Mouse (Mus musculus) urinary bladder, adult 18-20 months (tissue): ENCODE measurements at regions not wholly inside any gene's neighbourhood (a gene's known extent, or its start where the extent isn't known, plus 50 kb on each side); places are given as distances from the start of the nearest gene placed in this dataset.
A peak's percentile ranks its signal among the peaks of the same experiment; 100 is the strongest.
"Not testable (repeated sequence)": the region's sequence is repeated elsewhere in the genome, so short reads cannot be mapped to it uniquely, and the experiment has no call there.

Experiments used
- DNase-seq, 2 experiments: peaks; one replicate each; pipeline ENCODE4 v3.0.0; 2022; ENCODE audit warnings: low spot score in 2 of 2, mixed read lengths in 2 of 2

DNA sequence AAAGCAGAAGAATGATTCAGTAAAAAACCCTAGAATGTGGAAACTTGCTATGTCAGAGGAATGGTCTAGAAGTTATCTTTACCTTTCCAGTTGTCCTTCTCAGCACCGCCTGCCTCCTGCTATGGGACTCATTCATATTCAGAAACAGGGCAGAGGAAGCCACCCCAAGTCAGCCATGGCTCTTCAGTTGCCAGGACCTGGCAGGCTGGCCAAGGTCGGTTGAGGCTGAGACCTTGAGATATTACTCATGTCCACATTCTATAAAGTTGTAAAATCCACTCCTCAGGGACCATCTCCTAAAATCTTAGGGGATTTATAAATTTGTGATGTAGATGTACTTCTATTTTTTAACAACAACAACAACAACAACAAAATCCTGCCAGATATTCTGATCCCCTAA is 580.7 kb upstream of the Klhl29 start:
- DNase-seq: no peak

DNA sequence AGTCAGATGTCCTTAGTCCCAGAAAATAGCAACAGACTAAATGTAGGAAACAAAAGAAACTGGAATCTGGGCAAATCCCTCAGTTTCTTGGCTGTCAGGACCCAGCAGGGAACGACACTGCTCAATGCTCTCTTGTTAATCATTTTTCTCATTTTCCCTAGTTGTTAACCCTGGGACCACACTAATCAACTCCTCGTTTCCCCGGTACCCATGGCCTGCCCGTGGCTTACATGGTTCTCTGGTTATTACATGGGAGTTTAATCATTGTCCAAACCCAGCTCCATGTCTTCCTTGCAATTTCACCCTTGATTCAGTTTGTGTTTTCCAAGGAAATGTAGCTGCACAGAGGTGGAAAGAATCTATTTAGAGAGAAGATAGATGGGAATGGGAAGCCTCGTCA is 580.1 kb upstream of the Klhl29 start:
- DNase-seq: no peak

- DNase-seq: no peak
Measured at GRCm38 (mm10) chr12:5943346-5943925, 568.0 kb upstream of the Klhl29 start.

DNA sequence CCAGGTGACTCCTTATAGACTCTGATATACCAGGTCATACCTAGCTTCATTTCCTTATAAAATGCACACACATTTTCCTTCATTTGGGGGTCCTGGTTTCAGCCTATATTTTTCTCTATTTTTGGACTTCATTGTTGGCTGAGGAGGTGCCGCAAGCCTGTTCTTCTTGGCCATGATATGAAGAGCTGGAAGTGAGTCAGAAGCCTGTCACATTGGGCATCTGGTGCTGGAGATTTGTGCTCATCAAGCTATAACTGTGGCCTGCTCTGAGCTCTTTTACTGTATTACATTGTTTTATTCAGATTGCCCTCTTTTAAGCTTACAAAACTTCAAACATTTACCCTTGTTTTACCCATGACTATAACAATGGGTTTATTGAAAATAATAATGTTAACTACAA is 545.8 kb upstream of the Klhl29 start:
- DNase-seq: no peak

DNA sequence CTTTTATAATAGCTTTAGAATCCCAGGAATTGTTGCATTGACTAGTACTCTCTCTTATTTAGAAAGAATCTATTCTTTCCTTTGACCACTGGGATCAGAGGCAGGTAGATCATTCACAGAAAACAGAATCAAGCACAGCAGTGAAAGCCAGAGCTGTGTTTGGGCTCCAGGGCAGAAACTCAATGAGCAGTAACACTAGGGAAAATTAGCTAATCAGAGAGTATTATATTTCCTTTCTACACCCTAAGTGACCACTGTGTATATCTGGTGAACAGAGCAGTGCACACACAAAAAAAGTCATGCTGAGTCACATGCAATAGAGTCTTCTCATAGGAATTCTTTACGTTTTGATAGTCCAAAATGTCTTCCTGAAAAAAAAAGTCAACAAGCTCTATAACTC is 542.5 kb upstream of the Klhl29 start:
- no peak for DNase-seq

- DNase-seq: no peak
Measured at GRCm38 (mm10) chr12:5906251-5906650, 530.8 kb upstream of the Klhl29 start.

- DNase-seq: not testable (repeated sequence)
Measured at GRCm38 (mm10) chr12:5891786-5892185, 516.3 kb upstream of the Klhl29 start.

GRCm38 (mm10) chr12:5866701-5867100 is 491.2 kb upstream of the Klhl29 start:
- DNase-seq: no peak

DNA sequence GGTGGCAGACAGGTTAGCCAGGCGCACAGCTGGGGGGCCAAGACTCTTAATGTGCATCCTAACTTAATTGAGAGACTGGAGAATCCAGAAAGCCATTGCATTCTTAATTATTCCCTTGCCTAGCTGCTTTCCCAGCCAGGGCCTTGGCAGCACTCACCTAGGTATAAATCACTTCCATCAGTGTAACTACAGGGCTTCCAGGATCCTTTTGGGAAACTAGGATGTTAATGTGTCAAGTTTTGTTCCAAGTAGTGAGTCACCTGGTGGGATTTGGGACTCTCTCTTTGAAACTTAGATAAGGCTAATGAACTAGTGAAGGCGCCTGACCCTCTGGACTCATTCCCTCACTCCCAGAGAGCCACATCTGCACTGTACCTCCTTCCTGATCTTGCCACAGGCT is 484.3 kb upstream of the Klhl29 start:
- no peak for DNase-seq

- no peak for DNase-seq
Measured at GRCm38 (mm10) chr12:5856421-5856820, 480.9 kb upstream of the Klhl29 start.

DNA sequence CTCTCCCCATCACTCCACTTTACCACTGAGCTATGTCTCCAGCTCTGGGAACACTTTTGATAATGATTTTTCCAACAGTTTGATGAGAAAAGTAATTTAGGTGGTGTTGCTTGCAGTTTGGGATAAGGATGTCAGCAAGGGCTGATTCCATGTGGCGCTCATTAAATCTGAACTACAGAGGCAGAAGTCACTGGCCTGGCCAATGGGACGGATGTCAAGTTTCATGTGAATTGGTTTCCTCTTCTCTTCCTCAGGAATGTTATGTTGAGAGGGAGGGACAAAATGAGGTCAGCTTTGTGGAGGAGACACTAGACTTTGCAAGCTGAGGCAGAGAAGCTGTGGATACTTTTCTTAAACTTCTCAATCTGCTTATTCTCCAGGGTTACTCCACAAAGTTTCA is 434.9 kb upstream of the Klhl29 start:
- no peak for DNase-seq

GRCm38 (mm10) chr12:5810009-5810408 is 434.5 kb upstream of the Klhl29 start:
- DNase-seq: no peak

DNA sequence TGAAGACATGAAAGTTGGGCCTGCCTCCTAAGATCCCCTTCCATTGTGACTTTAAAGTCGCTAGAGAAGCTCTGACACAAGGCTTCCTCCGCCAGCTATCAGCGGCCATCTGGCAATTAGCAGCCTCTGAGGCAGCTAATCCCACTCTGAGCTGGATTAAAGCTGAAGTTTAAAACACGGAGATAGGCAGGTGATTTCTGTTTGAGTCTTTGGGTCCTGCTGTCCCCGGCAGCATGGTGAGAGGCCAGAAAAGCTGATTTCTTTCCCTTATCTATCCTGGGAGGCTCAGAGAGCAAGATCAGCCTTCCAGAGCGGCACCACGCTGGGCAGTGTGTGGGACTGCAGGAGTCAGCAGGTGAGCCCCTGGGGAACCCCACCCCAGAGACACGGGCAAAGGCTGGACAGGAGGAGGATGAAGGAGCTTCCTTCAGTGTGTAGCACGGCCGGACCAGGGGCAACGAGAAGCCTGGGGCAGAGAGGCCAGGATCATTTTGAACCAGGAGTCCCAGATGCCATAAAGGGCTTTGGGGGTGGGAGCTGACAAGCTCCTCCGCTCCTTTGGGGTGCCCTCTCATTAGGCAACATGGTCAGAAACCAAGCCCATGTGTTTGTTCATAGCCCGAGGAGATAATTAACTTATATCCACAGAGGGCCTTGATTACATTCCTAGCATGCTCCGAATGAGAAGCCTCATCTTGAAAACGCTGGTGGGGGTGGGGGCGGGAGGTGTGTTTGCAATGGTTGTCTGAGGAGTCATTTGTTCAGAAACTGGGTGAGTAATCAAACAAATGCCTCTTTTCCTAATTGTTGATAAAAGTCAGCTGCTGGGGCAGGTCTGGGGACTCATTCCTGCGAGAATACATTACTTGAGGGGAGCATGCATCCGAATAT is 432.8 kb upstream of the Klhl29 start:
- DNase-seq: no peak

GRCm38 (mm10) chr12:5805731-5806130 is 430.2 kb upstream of the Klhl29 start:
- DNase-seq: no peak

DNA sequence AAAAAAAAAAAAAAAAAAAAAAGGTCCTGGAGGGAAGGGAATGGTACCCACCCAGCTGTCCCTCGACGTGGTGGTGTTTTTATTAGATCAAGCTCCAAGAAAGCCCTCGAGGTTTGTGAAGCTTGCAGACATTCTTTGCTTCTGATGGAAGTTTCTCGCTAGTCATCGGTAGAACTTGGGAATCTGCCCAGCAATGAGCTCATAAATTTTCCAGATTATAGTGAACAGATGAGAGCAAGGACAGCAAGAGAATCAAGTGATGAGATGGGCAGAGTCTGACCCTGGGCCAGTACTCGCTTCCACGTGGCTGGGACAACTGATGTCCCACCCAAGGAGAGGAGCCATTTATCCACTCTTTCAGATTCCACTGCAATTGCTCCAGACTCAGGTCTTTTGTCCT is 417.6 kb upstream of the Klhl29 start:
- peak in 1 of 2 experiments; percentile 56 for DNase-seq

- DNase-seq: no peak
Measured at GRCm38 (mm10) chr12:5787074-5787813, 411.8 kb upstream of the Klhl29 start.

DNA sequence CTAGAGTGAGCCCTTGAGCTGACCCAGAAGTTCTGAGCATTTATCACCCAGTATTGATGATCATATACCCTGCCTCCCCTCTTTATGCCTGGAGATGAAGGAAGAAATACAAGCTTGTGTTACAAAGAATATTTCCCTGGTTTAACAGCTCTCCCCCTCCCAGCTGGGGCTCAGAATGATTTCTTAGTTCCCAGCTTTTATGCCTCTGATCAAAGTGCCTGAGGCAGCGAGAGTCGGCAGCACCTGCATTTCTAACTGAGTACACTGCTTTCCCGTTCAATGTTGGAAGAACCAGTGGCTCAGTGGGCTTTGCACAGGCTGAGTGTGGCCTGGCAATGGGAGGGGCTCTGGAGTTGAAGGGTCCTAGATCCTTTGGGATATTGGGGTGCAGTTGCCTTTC is 405.8 kb upstream of the Klhl29 start:
- DNase-seq: no peak

DNA sequence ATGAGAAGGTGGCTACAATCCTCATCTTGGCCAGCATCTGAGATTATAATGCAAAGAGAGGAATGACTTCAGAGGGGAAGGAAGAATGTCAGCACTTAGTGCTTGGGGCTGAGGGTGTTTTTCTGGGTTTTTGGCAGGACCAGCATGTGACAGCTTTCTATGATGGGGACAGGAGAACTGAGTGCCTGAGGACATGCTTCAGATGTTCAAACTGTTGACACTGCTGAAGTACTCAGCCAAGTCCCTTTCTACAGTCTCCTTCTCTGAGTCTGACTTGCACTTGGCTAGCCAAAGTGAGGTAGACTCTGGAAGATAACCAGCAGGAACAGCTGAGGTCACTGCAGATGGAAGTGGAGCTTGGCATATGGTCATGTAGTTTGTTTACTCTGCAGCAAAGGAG is 402.1 kb upstream of the Klhl29 start:
- DNase-seq: no peak

DNA sequence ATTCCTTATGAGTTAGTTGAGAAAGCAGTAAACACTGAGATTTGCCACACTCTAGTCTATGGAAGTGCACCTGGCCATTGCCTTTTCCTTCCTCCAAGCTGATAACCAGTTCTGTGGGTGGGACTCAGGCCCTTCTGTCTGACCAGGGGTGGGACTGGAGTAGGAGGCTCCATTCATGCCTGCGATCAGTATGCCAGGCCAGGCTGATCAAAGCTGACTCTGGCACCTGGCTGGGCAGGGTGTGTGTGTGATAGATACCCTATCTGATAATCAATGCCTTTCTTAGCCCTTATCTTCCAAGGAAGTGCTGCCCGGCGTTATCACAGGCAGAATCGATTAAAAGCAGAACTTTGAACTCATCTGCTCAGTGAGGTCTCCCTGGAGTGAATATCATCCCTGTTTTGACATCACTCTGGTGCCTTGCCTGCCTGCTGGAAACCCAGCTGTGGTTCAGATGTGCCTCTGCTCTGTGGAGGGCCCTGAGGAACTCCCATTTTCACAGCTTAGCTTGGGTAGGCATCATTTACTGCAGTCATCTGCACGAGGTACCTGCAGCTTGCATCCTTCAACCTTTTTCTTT is 396.0 kb upstream of the Klhl29 start:
- DNase-seq: no peak

- DNase-seq: no peak
Measured at GRCm38 (mm10) chr12:5770531-5770930, 395.0 kb upstream of the Klhl29 start.

GRCm38 (mm10) chr12:5764445-5765170 is 389.1 kb upstream of the Klhl29 start:
- no peak for DNase-seq

GRCm38 (mm10) chr12:5764026-5764425 is 388.5 kb upstream of the Klhl29 start:
- DNase-seq: no peak
